ENCODE assay signal across 8 mouse cellular contexts in the genomic region with DNA sequence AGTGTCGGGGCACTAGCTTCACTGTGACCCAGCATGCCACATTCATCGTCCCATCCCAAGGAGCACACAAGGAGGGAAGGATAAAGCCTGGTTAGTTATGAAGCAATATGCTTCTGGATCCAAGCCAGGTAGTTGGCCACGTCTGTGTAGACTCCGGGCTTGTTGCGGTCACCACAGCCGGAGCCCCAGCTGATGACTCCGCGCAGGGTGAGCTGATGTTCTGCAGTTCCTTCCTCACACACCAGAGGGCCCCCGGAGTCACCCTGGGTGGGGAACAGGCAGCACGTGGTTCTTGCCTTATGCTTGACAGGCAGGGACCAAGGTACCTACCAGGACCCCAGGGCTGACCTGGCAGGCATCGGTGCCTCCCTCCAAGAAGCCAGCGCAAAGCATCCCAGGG. TPM values are rescaled to one million over a fixed set of nuclear protein-coding genes. Genes with fewer than 3 reads are reported as not detected.
A peak's percentile ranks its signal among the peaks of the same experiment; 100 is the strongest.
DNase-seq lines count a peak whose midpoint lies in the region; ATAC-seq and TF ChIP-seq lines count a peak whose summit lies in the region.

No protein-coding gene starts in this region.

- H3K27me3 ChIP-seq in liver, embryonic 15.5 days: peaks cover 85% of the 10 kb centered on the region
- peaks cover 64% of the 10 kb centered on the region for H3K27me3 ChIP-seq in neural tube, embryonic 12.5 days (replicated peaks)
- peaks cover 9% of the 10 kb centered on the region; the same call in 1 of the 2 replicates for H3K27me3 ChIP-seq in stomach, postnatal 0 days (ENCODE audit: control insufficient read depth, insufficient read depth, low read length)

- DNase-seq in brain, embryonic 18.5 days (ENCODE audit: low read depth, low spot score): peak; percentile 26
- DNase-seq in fibroblast of lung, adult 2 months (ENCODE audit: low read depth): peak; percentile 59
- peak; percentile 89 to 96 for DNase-seq in heart, postnatal 10 days
- peak; percentile 92 to 93 for DNase-seq in kidney, postnatal 4 days
- DNase-seq in stomach, postnatal 0 days (ENCODE audit: low spot score): peak; percentile 91

- no peak for TF ChIP-seq EP300 in stomach, postnatal 0 days (optimal IDR thresholded peaks at IDR 0.05)

- H3K27ac ChIP-seq in liver, embryonic 15.5 days (replicated peaks): no peak overlapping the region
- no peak overlapping the region for H3K27ac ChIP-seq in neural tube, embryonic 12.5 days
- H3K27ac ChIP-seq in stomach, postnatal 0 days (replicated peaks): no peak overlapping the region

- H3K9me3 ChIP-seq in liver, embryonic 15.5 days (replicated peaks): no peaks in the 10 kb centered on the region
- H3K9me3 ChIP-seq in neural tube, embryonic 12.5 days: no peaks in the 10 kb centered on the region
- H3K9me3 ChIP-seq in stomach, postnatal 0 days (ENCODE audit: control insufficient read depth, low read length): no peaks in the 10 kb centered on the region

- TF ChIP-seq CTCF in stomach, postnatal 0 days (IDR thresholded peaks at IDR 0.05; ENCODE audit: low read depth): peak; percentile 94

- H3K4me1 ChIP-seq in liver, embryonic 15.5 days (replicated peaks): peaks cover 37% of the 10 kb centered on the region
- H3K4me1 ChIP-seq in neural tube, embryonic 12.5 days: peaks cover 23% of the 10 kb centered on the region; the same call in 1 of the 2 replicates
- no peaks in the 10 kb centered on the region for H3K4me1 ChIP-seq in stomach, postnatal 0 days (replicated peaks; ENCODE audit: control insufficient read depth, insufficient read depth)

- intact Hi-C loops in heart, postnatal 10 days (cut with DNase I): loop anchor here (1.0 kb wide), 2 partner anchors 53 to 99 kb away; no protein-coding TSS in a partner anchor

- no peaks in the 10 kb centered on the region for H3K36me3 ChIP-seq in liver, embryonic 15.5 days (replicated peaks)
- no peaks in the 10 kb centered on the region for H3K36me3 ChIP-seq in neural tube, embryonic 12.5 days
- H3K36me3 ChIP-seq in stomach, postnatal 0 days (ENCODE audit: control insufficient read depth, insufficient read depth, low read length): no peaks in the 10 kb centered on the region

- H3K4me3 ChIP-seq in liver, embryonic 15.5 days (replicated peaks): no peak overlapping the region
- H3K4me3 ChIP-seq in neural tube, embryonic 12.5 days: no peak overlapping the region
- H3K4me3 ChIP-seq in stomach, postnatal 0 days (ENCODE audit: low read depth, low read length): no peak overlapping the region

- WGBS in liver, embryonic 15.5 days (ENCODE audit: insufficient replicate concordance): 9% methylated on average over 12 of the region's 12 CpGs
- WGBS in neural tube, embryonic 12.5 days: 12% methylated on average over 12 of the region's 12 CpGs
- WGBS in stomach, postnatal 0 days: 10% methylated on average over 12 of the region's 12 CpGs

- H3K9ac ChIP-seq in liver, embryonic 15.5 days: no peak overlapping the region
- no peak overlapping the region for H3K9ac ChIP-seq in neural tube, embryonic 12.5 days
- no peak overlapping the region for H3K9ac ChIP-seq in stomach, postnatal 0 days (ENCODE audit: low read length)

- ATAC-seq in CD4-positive, CD25-positive, alpha-beta regulatory T cell, adult 4 months: peak; percentile 76
- 0 out of 2 replicates have a peak, but pooled peaks have one; percentile 56 for ATAC-seq in liver, embryonic 15.5 days (ENCODE audit: insufficient read depth)
- peak; percentile 54; the same call in 1 of the 2 replicates for ATAC-seq in neural tube, embryonic 12.5 days (ENCODE audit: low FRiP score, low read depth)
- peak; percentile 81 for ATAC-seq in stomach, postnatal 0 days (ENCODE audit: low FRiP score, low TSS enrichment)

- H3K4me2 ChIP-seq in liver, embryonic 15.5 days: no peak overlapping the region
- H3K4me2 ChIP-seq in neural tube, embryonic 12.5 days (replicated peaks): peak overlapping the region; percentile 30
- H3K4me2 ChIP-seq in stomach, postnatal 0 days (replicated peaks; ENCODE audit: low read depth): no peak overlapping the region

RNA-seq across cellular contexts. Expression of gene Pfn3, which starts 3.0 kb away (rescaled TPM):
- polyA plus RNA-seq in CD4-positive, CD25-positive, alpha-beta regulatory T cell, adult 4 months (2017; shearing (Covaris generic)): not detected
- total RNA-seq in heart, postnatal 10 days (2021): not detected
- polyA plus RNA-seq in liver, embryonic 15.5 days (2015; fragmentation: Nextera tagmentation; extraction: Ambion mirVana): not detected in 2 replicates
- not detected in 2 replicates for polyA plus RNA-seq in neural tube, embryonic 12.5 days (2016; fragmentation: Nextera tagmentation; extraction: Ambion mirVana)
- not detected in 2 replicates for polyA plus RNA-seq in stomach, postnatal 0 days (2015; fragmentation: Nextera tagmentation; extraction: Ambion mirVana)

RNA-seq across cellular contexts. Expression of gene F12, which starts 8.6 kb away (rescaled TPM):
- polyA plus RNA-seq in CD4-positive, CD25-positive, alpha-beta regulatory T cell, adult 4 months (2017; shearing (Covaris generic)): not detected
- total RNA-seq in heart, postnatal 10 days (2021): not detected
- 118 and 151 TPM in 2 replicates for polyA plus RNA-seq in liver, embryonic 15.5 days (2015; fragmentation: Nextera tagmentation; extraction: Ambion mirVana)
- 0.17 TPM in 1 of 2 replicates, not detected in the other for polyA plus RNA-seq in neural tube, embryonic 12.5 days (2016; fragmentation: Nextera tagmentation; extraction: Ambion mirVana)
- 0.41 and 0.68 TPM in 2 replicates for polyA plus RNA-seq in stomach, postnatal 0 days (2015; fragmentation: Nextera tagmentation; extraction: Ambion mirVana)

RNA-seq across cellular contexts. Expression of gene Slc34a1, which starts 20.0 kb away (rescaled TPM):
- polyA plus RNA-seq in CD4-positive, CD25-positive, alpha-beta regulatory T cell, adult 4 months (2017; shearing (Covaris generic)): not detected
- total RNA-seq in heart, postnatal 10 days (2021): not detected
- not detected in 2 replicates for polyA plus RNA-seq in liver, embryonic 15.5 days (2015; fragmentation: Nextera tagmentation; extraction: Ambion mirVana)
- 0.22 TPM in 2 replicates for polyA plus RNA-seq in neural tube, embryonic 12.5 days (2016; fragmentation: Nextera tagmentation; extraction: Ambion mirVana)
- not detected in 2 replicates for polyA plus RNA-seq in stomach, postnatal 0 days (2015; fragmentation: Nextera tagmentation; extraction: Ambion mirVana)

RNA-seq across cellular contexts. Expression of gene Grk6, which starts 26.9 kb away (rescaled TPM):
- polyA plus RNA-seq in CD4-positive, CD25-positive, alpha-beta regulatory T cell, adult 4 months (2017; shearing (Covaris generic)): 10 to 100 TPM; 26.4 to 36.7 TPM
- 10 to 100 TPM; 26.3 to 28.5 TPM for total RNA-seq in heart, postnatal 10 days (2021)
- polyA plus RNA-seq in liver, embryonic 15.5 days (2015; fragmentation: Nextera tagmentation; extraction: Ambion mirVana): 24.3 and 27.6 TPM in 2 replicates
- polyA plus RNA-seq in neural tube, embryonic 12.5 days (2016; fragmentation: Nextera tagmentation; extraction: Ambion mirVana): 51.8 and 52.4 TPM in 2 replicates
- polyA plus RNA-seq in stomach, postnatal 0 days (2015; fragmentation: Nextera tagmentation; extraction: Ambion mirVana): 17.7 and 19.0 TPM in 2 replicates

RNA-seq across cellular contexts. Expression of gene Prr7, which starts 46.1 kb away (rescaled TPM):
- polyA plus RNA-seq in CD4-positive, CD25-positive, alpha-beta regulatory T cell, adult 4 months (2017; shearing (Covaris generic)): not detected
- 1 to 10 TPM; 1.7 to 1.8 TPM for total RNA-seq in heart, postnatal 10 days (2021)
- not detected in 2 replicates for polyA plus RNA-seq in liver, embryonic 15.5 days (2015; fragmentation: Nextera tagmentation; extraction: Ambion mirVana)
- 1.8 TPM in 2 replicates for polyA plus RNA-seq in neural tube, embryonic 12.5 days (2016; fragmentation: Nextera tagmentation; extraction: Ambion mirVana)
- polyA plus RNA-seq in stomach, postnatal 0 days (2015; fragmentation: Nextera tagmentation; extraction: Ambion mirVana): 0.13 and 0.28 TPM in 2 replicates

Comparison
In these comparisons a context has a peak if more than half of its experiments do, and no peak if none do; other contexts are left out.
1. DNase-seq: peak in every context shown above with its lines; median percentile 92 in heart, postnatal 10 days; 92 in kidney, postnatal 4 days; 91 in stomach, postnatal 0 days; 59 in fibroblast of lung, adult 2 months; 26 in brain, embryonic 18.5 days.
2. RNA of gene F12, which starts 8.6 kb away (polyA plus RNA-seq): 118 to 151 TPM in liver, embryonic 15.5 days; 0.41 to 0.68 TPM in stomach, postnatal 0 days, not detected in CD4-positive, CD25-positive, alpha-beta regulatory T cell, adult 4 months and 0.17 TPM in neural tube, embryonic 12.5 days; every median in the first group is over 10 times any median in the second.
3. Peak in every context shown above with its lines, with median percentiles within 50 percentile points of each other: ATAC-seq.